Mouse (Mus musculus): Measurements from ENCODE around the gene Cchcr1.

Cchcr1 gene

DNA sequence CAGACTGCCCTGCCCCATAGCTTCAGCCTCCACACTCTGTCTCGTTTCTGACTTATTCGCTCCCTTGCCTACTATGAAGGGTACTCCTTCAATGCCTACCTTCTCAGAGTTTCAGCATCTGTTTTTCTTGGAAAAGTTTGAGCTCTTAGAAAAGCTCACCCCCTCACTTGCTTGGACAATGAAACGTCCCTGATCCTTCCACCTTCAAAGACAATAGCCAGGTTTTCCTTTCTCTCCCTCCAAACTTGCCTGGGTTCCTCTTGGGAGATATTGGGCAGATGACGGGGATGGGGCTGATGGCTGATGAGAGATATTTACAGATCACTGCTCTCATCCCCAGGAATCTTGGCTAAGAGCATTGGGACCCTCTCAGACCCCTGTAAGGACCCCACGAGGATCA, 37.4 kb downstream of the Cchcr1 start:
- intact Hi-C loops (cut with DNase I) = no loop called here

GRCm38 (mm10) chr17:35554761-35555397, 38.0 kb downstream of the Cchcr1 start:
- intact Hi-C loops (cut with DNase I) = no loop called here

DNA sequence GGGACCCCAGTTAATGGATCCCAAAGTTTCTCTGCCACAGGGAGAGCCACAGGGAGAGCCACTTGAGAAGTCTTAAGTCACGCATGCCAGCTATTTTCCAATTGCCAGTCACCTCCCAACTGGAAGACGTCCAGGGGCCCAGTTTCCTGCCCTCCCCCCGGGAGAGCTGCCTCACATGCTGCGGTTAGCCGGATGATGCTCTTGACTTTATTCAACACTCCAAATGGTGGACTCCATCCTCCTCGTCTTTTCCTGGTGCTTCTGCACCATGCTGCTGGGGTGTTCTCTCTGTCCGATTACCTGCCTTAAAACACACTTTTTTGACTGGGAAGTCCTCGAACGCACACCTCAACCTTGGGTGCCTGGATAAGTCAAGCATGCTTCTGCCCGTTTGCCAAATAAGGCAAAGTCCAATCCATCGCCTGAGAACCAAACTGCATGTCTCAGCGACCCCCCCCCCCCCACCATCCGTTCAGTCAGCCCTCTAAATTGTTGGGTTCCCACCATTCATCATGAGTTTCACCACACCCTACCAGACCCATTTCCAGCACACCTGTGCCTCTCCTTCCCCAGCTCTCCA, 39.4 kb downstream of the Cchcr1 start:
- intact Hi-C loops (cut with DNase I) = no loop called here

GRCm38 (mm10) chr17:35556812-35557211, 39.9 kb downstream of the Cchcr1 start:
- intact Hi-C loops (cut with DNase I) = no loop called here

DNA sequence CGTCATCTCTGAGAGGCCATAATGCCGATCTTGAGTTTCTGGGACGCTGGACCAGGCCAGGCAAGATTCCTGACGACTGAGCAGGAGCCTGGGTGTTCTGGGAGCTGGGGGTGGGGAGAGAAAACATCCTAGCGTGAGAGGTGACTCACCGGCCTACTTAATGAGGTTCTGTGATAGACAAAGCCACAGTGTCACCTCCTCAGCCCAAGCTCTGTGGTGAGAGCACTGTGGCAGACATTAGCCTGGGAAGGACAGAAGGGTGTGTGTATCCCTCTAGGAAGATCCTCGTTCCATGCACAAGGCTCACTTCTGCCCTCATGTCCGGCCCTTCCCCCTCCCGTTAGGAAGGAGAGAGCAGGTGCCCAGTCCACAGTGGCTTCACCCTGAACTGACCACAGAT, 40.5 kb downstream of the Cchcr1 start:
- intact Hi-C loops (cut with DNase I) = no loop called here

DNA sequence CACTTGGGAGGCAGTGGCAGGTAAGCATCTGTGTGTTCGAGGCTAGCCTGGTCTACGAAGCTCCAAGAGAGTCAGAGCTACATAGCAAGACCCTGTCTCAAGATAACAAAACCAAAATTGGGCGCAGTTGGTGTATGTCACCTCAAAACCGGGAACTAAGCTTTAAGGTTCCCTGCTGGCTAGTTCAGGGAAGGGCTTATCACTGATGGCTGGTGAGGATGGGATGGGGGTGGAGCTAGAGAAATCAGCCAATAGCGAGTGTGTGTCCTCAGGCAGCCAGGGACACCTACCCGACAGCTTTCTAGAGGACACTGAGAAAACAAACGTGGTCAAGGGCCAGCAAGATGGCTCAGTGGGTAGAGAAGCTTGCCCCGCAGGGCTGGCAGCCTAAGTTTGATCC, 41.3 kb downstream of the Cchcr1 start:
- intact Hi-C loops (cut with DNase I) = no loop called here

DNA sequence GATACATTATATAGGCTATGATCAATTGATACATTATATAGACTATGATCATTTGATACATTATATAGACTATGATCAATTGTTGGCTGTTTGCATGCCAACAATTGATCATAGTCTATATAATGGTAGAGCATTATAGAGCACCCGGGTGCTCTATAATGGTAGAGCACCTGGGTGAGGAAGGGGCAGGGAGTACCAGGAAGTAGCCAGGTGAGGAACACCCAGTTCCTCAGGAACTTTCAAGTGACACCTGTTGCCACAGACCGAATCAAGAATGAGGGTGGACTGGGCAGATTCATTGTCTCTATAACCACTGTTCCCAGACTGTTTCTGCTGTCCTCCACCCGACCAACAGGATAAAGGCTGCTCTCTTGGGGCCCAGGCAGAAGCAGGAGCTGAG, 50.2 kb downstream of the Cchcr1 start, which contains the start of gene 2300002M23Rik:
TSS of gene 2300002M23Rik (plus strand) at position 301 of the 400 bp plus-strand sequence.
- intact Hi-C loops (cut with DNase I) = no loop called here

DNA sequence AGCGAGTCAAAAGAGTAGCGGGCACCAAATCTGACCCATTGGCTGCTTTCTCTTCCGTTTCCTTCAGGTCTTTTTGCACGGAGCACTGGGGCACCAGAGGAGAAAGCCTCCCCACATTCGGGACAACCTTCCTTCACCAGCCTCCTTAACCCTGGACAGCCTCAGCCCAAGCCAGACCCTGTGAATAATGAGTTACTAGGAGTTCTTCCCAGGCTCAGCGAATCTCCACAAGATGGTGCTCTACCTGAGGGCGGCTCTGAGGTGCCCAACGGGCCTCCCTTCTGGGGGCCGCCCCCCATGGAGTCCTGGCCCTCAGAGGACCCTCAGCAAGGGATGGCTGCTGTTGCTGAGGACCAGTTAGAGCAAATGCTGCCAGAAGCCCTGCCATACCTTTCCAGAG, 50.9 kb downstream of the Cchcr1 start:
- intact Hi-C loops (cut with DNase I) = no loop called here

GRCm38 (mm10) chr17:35569091-35569944, 52.4 kb downstream of the Cchcr1 start:
- intact Hi-C loops (cut with DNase I) = no loop called here

DNA sequence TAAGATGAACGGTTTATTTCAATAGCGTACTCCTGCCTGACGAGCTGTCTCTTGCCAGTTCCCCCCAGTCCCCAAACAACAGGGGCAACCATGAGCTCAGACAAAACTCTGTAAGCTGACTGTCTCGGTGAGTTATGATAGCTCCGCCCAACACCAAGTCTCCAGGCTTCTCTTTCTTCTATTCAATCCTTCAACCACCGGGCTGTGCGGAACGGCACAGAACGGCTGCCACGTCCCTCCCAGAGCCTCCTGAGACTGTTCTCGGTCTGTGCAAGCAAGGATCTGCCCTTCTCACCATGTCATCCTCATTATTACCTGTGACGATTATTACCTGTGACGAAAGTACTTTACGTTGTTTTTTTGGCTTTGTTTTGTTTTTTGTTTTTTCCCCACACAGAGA, 53.9 kb downstream of the Cchcr1 start:
- intact Hi-C loops (cut with DNase I) = no loop called here

DNA sequence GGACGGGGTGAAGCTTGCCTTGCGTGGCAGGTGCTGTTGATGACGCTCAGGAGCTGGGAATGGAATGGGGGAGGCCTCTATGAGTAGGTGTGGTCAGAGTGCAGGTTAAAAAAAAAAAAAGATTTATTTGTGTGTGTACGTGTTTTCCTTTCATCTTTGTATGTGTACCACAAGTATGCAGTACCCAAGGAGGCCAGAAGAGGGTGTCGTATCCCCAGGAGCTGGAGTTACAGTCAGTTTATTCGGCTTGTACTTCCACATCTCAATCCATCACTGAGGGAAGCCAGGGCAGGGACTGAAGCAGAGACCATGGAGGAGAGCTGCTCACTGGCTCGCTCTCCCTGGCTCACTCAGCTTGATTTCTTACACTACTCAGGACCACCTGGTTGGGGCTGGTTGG, 54.6 kb downstream of the Cchcr1 start:
- intact Hi-C loops (cut with DNase I) = no loop called here

DNA sequence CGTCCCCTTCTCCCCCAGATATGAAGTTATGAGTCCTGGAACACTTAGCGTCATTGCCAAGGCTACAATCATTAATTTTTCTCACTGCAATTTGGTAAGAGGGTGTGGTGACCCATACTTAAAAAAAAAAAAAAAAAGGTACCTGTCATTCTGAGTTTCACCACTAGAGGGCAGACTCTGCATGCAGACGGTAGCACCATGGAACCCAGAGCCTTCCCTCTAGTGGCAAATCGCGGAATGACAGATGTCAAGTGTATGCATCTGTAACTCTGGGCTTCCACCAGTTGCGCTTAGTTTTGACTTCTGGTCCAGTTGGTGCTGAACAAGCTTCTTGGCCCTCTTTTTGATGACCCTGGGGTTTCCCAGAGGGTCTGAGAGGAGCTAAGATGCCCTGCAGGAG, 61.3 kb downstream of the Cchcr1 start:
- intact Hi-C loops (cut with DNase I) = no loop called here
